In the genomic region with DNA sequence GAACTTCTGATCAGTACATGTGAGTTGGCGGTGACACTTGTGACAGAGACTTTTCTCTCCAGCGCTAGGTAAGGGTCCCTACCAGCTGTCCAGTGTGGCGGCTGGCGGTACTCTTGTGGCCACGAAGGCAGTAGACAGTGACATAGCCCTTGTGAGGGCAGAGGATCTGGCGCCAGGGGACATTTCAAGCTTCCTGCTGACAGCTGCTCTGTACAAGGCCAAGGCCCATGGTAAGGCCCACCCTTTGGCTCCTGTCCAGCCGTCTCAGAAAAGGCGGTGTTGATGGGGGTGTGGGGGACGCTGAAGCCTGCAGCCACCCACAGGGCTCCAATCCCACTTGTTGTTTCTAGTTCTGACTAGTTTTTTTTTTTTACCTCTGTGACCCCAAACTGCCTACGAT, we compare ENCODE assay signal across 14 mouse cellular contexts. TPM values are rescaled to one million over a fixed set of nuclear protein-coding genes. Genes with fewer than 3 reads are reported as not detected.
A peak's percentile ranks its signal among the peaks of the same experiment; 100 is the strongest.
DNase-seq lines count a peak whose midpoint lies in the region; ATAC-seq and TF ChIP-seq lines count a peak whose summit lies in the region.
"Had no signal": no experiment of that assay in that cellular context is flagged by ENCODE, and none has a peak within 500 bp of the region (broad histone marks: within the 10 kb centered on the region; RNA-seq: fewer than 3 reads in every experiment).

No protein-coding gene starts in this region.

- no peak overlapping the region for H3K4me2 ChIP-seq in embryonic facial prominence, embryonic 14.5 days (ENCODE audit: low read depth, low read length)
- no peak overlapping the region for H3K4me2 ChIP-seq in hindbrain, embryonic 13.5 days
- H3K4me2 ChIP-seq in hindbrain, embryonic 11.5 days (replicated peaks; ENCODE audit: low read depth, low read length): no peak overlapping the region
- no peak overlapping the region for H3K4me2 ChIP-seq in midbrain, postnatal 0 days (ENCODE audit: low read depth, low read length, poor library complexity, severe bottlenecking)
- H3K4me2 ChIP-seq in midbrain, embryonic 11.5 days: no peak overlapping the region
- H3K4me2 ChIP-seq: limb, embryonic 12.5 days had no signal

- peak; percentile 80 for DNase-seq in embryonic facial prominence, embryonic 14.5 days (ENCODE audit: low spot score)
- no peak for DNase-seq in embryonic facial prominence, embryonic 10.5 days (ENCODE audit: low spot score)
- no peak for DNase-seq in hindbrain, embryonic 11.5 days (ENCODE audit: low spot score)
- peak; percentile 41 for DNase-seq in midbrain, postnatal 0 days (ENCODE audit: low spot score)
- no peak for DNase-seq in midbrain, embryonic 11.5 days (ENCODE audit: low spot score, missing footprints)
- DNase-seq in lung, postnatal 25 days (ENCODE audit: low spot score): peak; percentile 5
- no peak for DNase-seq in frontal cortex, postnatal 36 days (ENCODE audit: low spot score in 2 of 2)
- DNase-seq: cerebellum, adult 2 months had no signal

- no peaks in the 10 kb centered on the region for H3K9me3 ChIP-seq in embryonic facial prominence, embryonic 14.5 days (ENCODE audit: control insufficient read depth, low read length)
- H3K9me3 ChIP-seq in embryonic facial prominence, embryonic 10.5 days: no peaks in the 10 kb centered on the region
- no peaks in the 10 kb centered on the region for H3K9me3 ChIP-seq in hindbrain, embryonic 13.5 days
- H3K9me3 ChIP-seq in hindbrain, embryonic 11.5 days (ENCODE audit: control insufficient read depth, low read length): no peaks in the 10 kb centered on the region
- no peaks in the 10 kb centered on the region for H3K9me3 ChIP-seq in midbrain, postnatal 0 days (ENCODE audit: low read length)
- H3K9me3 ChIP-seq in midbrain, embryonic 11.5 days (ENCODE audit: control insufficient read depth, low read length): no peaks in the 10 kb centered on the region
- H3K9me3 ChIP-seq: limb, embryonic 12.5 days had no signal

- peak; percentile 56; the same call in 1 of the 2 replicates for ATAC-seq in embryonic facial prominence, embryonic 14.5 days (ENCODE audit: low read depth)
- 0 out of 2 replicates have a peak, but pooled peaks have one; percentile 39 for ATAC-seq in hindbrain, embryonic 13.5 days (ENCODE audit: low FRiP score)
- no peak for ATAC-seq in hindbrain, embryonic 11.5 days (ENCODE audit: low FRiP score)
- no peak for ATAC-seq in midbrain, postnatal 0 days (ENCODE audit: low FRiP score)
- no peak for ATAC-seq in midbrain, embryonic 11.5 days (ENCODE audit: low FRiP score)
- ATAC-seq: midbrain, embryonic 16.5 days had no signal

- H3K27ac ChIP-seq in embryonic facial prominence, embryonic 14.5 days (replicated peaks; ENCODE audit: low read depth, low read length): no peak overlapping the region
- no peak overlapping the region for H3K27ac ChIP-seq in embryonic facial prominence, embryonic 10.5 days (replicated peaks)
- H3K27ac ChIP-seq in hindbrain, embryonic 13.5 days: no peak overlapping the region
- no peak overlapping the region for H3K27ac ChIP-seq in hindbrain, embryonic 11.5 days (ENCODE audit: low read depth, low read length)
- no peak overlapping the region for H3K27ac ChIP-seq in midbrain, postnatal 0 days (ENCODE audit: low read depth, low read length)
- no peak overlapping the region for H3K27ac ChIP-seq in midbrain, embryonic 11.5 days (ENCODE audit: low read depth, low read length)
- H3K27ac ChIP-seq: limb, embryonic 12.5 days had no signal

- no peaks in the 10 kb centered on the region for H3K4me1 ChIP-seq in embryonic facial prominence, embryonic 14.5 days (ENCODE audit: control insufficient read depth, insufficient read depth, low read length)
- H3K4me1 ChIP-seq in embryonic facial prominence, embryonic 10.5 days: peaks cover 4% of the 10 kb centered on the region; the same call in 1 of the 2 replicates
- 0 out of 2 replicates have a peak, but pooled peaks cover 6% of the 10 kb centered on the region for H3K4me1 ChIP-seq in hindbrain, embryonic 13.5 days (replicated peaks)
- H3K4me1 ChIP-seq in hindbrain, embryonic 11.5 days (replicated peaks; ENCODE audit: control insufficient read depth, insufficient read depth, low read length): no peaks in the 10 kb centered on the region
- H3K4me1 ChIP-seq in midbrain, postnatal 0 days (ENCODE audit: insufficient read depth, low read length): no peaks in the 10 kb centered on the region
- H3K4me1 ChIP-seq in midbrain, embryonic 11.5 days (ENCODE audit: control insufficient read depth, insufficient read depth, low read length): no peaks in the 10 kb centered on the region
- H3K4me1 ChIP-seq: limb, embryonic 12.5 days had no signal

- WGBS in embryonic facial prominence, embryonic 14.5 days: 65% methylated on average over 10 of the region's 10 CpGs
- 87% methylated on average over 10 of the region's 10 CpGs for WGBS in embryonic facial prominence, embryonic 10.5 days
- WGBS in hindbrain, embryonic 13.5 days: 73% methylated on average over 10 of the region's 10 CpGs
- WGBS in hindbrain, embryonic 11.5 days: 78% methylated on average over 10 of the region's 10 CpGs
- WGBS in midbrain, postnatal 0 days: 69% methylated on average over 10 of the region's 10 CpGs
- 84% methylated on average over 10 of the region's 10 CpGs for WGBS in midbrain, embryonic 11.5 days

- H3K9ac ChIP-seq in embryonic facial prominence, embryonic 14.5 days (ENCODE audit: low read depth, low read length): no peak overlapping the region
- no peak overlapping the region for H3K9ac ChIP-seq in hindbrain, embryonic 13.5 days
- H3K9ac ChIP-seq in hindbrain, embryonic 11.5 days (ENCODE audit: low read depth, low read length): no peak overlapping the region
- H3K9ac ChIP-seq in midbrain, postnatal 0 days (replicated peaks; ENCODE audit: low read length, poor library complexity, severe bottlenecking): no peak overlapping the region
- H3K9ac ChIP-seq in midbrain, embryonic 11.5 days (ENCODE audit: low read length): no peak overlapping the region
- H3K9ac ChIP-seq: limb, embryonic 12.5 days had no signal

- H3K27me3 ChIP-seq in embryonic facial prominence, embryonic 14.5 days (replicated peaks; ENCODE audit: control insufficient read depth, insufficient read depth, low read length): no peaks in the 10 kb centered on the region
- H3K27me3 ChIP-seq in embryonic facial prominence, embryonic 10.5 days (replicated peaks; ENCODE audit: low read depth, poor library complexity, severe bottlenecking): peaks cover 51% of the 10 kb centered on the region
- 0 out of 2 replicates have a peak, but pooled peaks cover 20% of the 10 kb centered on the region for H3K27me3 ChIP-seq in hindbrain, embryonic 13.5 days
- H3K27me3 ChIP-seq in hindbrain, embryonic 11.5 days (ENCODE audit: control insufficient read depth, insufficient read depth, low read length): no peaks in the 10 kb centered on the region
- H3K27me3 ChIP-seq in midbrain, postnatal 0 days (ENCODE audit: insufficient read depth, low read length): no peaks in the 10 kb centered on the region
- no peaks in the 10 kb centered on the region for H3K27me3 ChIP-seq in midbrain, embryonic 11.5 days (ENCODE audit: control insufficient read depth, insufficient read depth, low read length)

- no peak for TF ChIP-seq CTCF in midbrain, postnatal 0 days (IDR thresholded peaks at IDR 0.05)

- H3K36me3 ChIP-seq in embryonic facial prominence, embryonic 14.5 days (ENCODE audit: control insufficient read depth, insufficient read depth, low read length): no peaks in the 10 kb centered on the region
- H3K36me3 ChIP-seq in embryonic facial prominence, embryonic 10.5 days (replicated peaks): no peaks in the 10 kb centered on the region
- no peaks in the 10 kb centered on the region for H3K36me3 ChIP-seq in hindbrain, embryonic 13.5 days
- H3K36me3 ChIP-seq in hindbrain, embryonic 11.5 days (ENCODE audit: control insufficient read depth, insufficient read depth, low read length): no peaks in the 10 kb centered on the region
- no peaks in the 10 kb centered on the region for H3K36me3 ChIP-seq in midbrain, postnatal 0 days (ENCODE audit: insufficient read depth, low read length)
- no peaks in the 10 kb centered on the region for H3K36me3 ChIP-seq in midbrain, embryonic 11.5 days (ENCODE audit: control insufficient read depth, insufficient read depth, low read length)
- H3K36me3 ChIP-seq: limb, embryonic 12.5 days had no signal

- H3K4me3 ChIP-seq in embryonic facial prominence, embryonic 14.5 days (ENCODE audit: low read depth, low read length): no peak overlapping the region
- no peak overlapping the region for H3K4me3 ChIP-seq in embryonic facial prominence, embryonic 10.5 days
- no peak overlapping the region for H3K4me3 ChIP-seq in hindbrain, embryonic 13.5 days
- H3K4me3 ChIP-seq in hindbrain, embryonic 11.5 days (ENCODE audit: low read depth, low read length): no peak overlapping the region
- H3K4me3 ChIP-seq in midbrain, postnatal 0 days (ENCODE audit: low read depth, low read length): no peak overlapping the region
- no peak overlapping the region for H3K4me3 ChIP-seq in midbrain, embryonic 11.5 days (ENCODE audit: low read depth, low read length)
- H3K4me3 ChIP-seq: limb, embryonic 12.5 days had no signal

RNA-seq across cellular contexts. Expression of a gene that starts 42.9 kb away (rescaled TPM):
- polyA plus RNA-seq in embryonic facial prominence, embryonic 14.5 days (2014; fragmentation: Nextera tagmentation; extraction: Ambion mirVana): 2.3 and 2.4 TPM in 2 replicates
- 0.14 and 0.38 TPM in 2 replicates for polyA plus RNA-seq in embryonic facial prominence, embryonic 10.5 days (2016; fragmentation: Nextera tagmentation; extraction: Ambion mirVana)
- polyA plus RNA-seq in hindbrain, embryonic 13.5 days (2015; fragmentation: Nextera tagmentation; extraction: Ambion mirVana): 0.19 and 0.34 TPM in 2 replicates
- 0.45 and 0.71 TPM in 2 replicates for polyA plus RNA-seq in hindbrain, embryonic 11.5 days (2014; fragmentation: Nextera tagmentation; extraction: Ambion mirVana)
- total RNA-seq in midbrain, postnatal 0 days (2014; rRNA removed): 0.11 and 0.28 TPM in 2 replicates
- 0.01 and 0.07 TPM in 2 replicates for polyA plus RNA-seq in midbrain, postnatal 0 days (2015; fragmentation: Nextera tagmentation; extraction: Ambion mirVana)
- polyA plus RNA-seq in midbrain, embryonic 11.5 days (2014; fragmentation: Nextera tagmentation; extraction: Ambion mirVana): not detected in 2 replicates
- total RNA-seq: MEL had no signal
- polyA plus RNA-seq: heart, embryonic 14.5 days; stomach, embryonic 14.5 days had no signal

RNA-seq across cellular contexts. Expression of a gene that starts 45.4 kb away (rescaled TPM):
- polyA plus RNA-seq in embryonic facial prominence, embryonic 14.5 days (2014; fragmentation: Nextera tagmentation; extraction: Ambion mirVana): 0.68 and 1.1 TPM in 2 replicates
- polyA plus RNA-seq in embryonic facial prominence, embryonic 10.5 days (2016; fragmentation: Nextera tagmentation; extraction: Ambion mirVana): 4.4 and 5.0 TPM in 2 replicates
- 1.7 and 2.4 TPM in 2 replicates for polyA plus RNA-seq in hindbrain, embryonic 13.5 days (2015; fragmentation: Nextera tagmentation; extraction: Ambion mirVana)
- 3.0 and 3.4 TPM in 2 replicates for polyA plus RNA-seq in hindbrain, embryonic 11.5 days (2014; fragmentation: Nextera tagmentation; extraction: Ambion mirVana)
- 0.44 and 0.85 TPM in 2 replicates for total RNA-seq in midbrain, postnatal 0 days (2014; rRNA removed)
- 1.7 and 1.8 TPM in 2 replicates for polyA plus RNA-seq in midbrain, postnatal 0 days (2015; fragmentation: Nextera tagmentation; extraction: Ambion mirVana)
- 2.6 and 2.8 TPM in 2 replicates for polyA plus RNA-seq in midbrain, embryonic 11.5 days (2014; fragmentation: Nextera tagmentation; extraction: Ambion mirVana)
- total RNA-seq: MEL had no signal

Comparison
In these comparisons a context has a peak if more than half of its experiments do, and no peak if none do; other contexts are left out.
1. ATAC-seq: peak in embryonic facial prominence, embryonic 14.5 days (single experiment) and hindbrain, embryonic 13.5 days (single experiment); none in hindbrain, embryonic 11.5 days (single experiment), midbrain, postnatal 0 days (single experiment) and midbrain, embryonic 11.5 days (single experiment).
2. DNase-seq: peak in embryonic facial prominence, embryonic 14.5 days (single experiment), midbrain, postnatal 0 days (single experiment) and lung, postnatal 25 days (single experiment); none in embryonic facial prominence, embryonic 10.5 days (single experiment), hindbrain, embryonic 11.5 days (single experiment), midbrain, embryonic 11.5 days (single experiment) and frontal cortex, postnatal 36 days (0 of 2).